Mouse (Mus musculus) spleen, adult 2 months (tissue): ENCODE measurements around the gene Smim8.

Source experiments
- CTCF ChIP-seq: fragments of 200-500 bp; IDR thresholded peaks from 2 replicates; pipeline ENCODE4 v1.5.1; 2011; ENCODE audit warnings: mild to moderate bottlenecking, inconsistent platforms; ENCODE audit not compliant: insufficient read depth, insufficient read length, insufficient replicate concordance; ENCODE audit errors: extremely low read depth
- POLR2A ChIP-seq: fragments of 200-500 bp; IDR thresholded peaks from 2 replicates; pipeline ENCODE4 v1.6.1; 2011; ENCODE audit warnings: low read depth, low read length, inconsistent platforms

DNA sequence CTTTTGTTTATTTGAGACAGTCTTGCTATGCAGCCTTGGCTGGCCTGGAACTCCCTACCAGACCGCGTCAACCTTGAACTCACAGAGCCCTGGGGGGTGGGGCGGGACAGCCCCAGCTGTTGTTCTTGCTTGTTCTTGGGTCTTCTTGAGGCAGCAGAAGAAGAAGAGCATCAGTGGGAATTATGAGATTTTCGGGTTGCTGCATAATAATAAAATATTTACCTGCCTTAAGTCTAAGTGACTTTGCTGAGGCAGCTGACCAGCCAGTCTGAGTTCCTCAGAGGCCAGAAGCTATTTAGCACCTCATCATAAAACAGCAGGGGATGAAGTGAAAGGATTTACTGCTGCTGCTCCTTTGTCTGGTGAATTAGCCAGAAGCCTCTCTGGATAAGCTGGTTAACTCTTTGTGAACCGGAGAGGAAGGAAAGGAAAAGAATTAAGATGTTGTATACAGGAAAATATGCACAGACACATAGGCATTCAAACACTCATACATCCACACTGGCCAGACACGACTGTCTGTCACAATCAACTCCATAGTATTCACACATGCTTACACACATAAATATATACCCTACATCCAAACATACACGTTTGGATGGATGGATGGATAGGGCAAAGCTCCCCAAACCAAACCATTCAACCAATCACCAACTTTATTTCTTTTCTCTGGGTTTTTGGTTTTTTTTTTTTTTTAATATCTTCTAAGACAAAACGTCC lies 6.4 kb downstream of the Smim8 start:
- TF ChIP-seq CTCF (no peak), POLR2A (no peak)
